Mouse (Mus musculus) forebrain, embryonic 14.5 days (tissue): ENCODE measurements at regions not wholly inside any gene's neighbourhood (a gene's known extent, or its start where the extent isn't known, plus 50 kb on each side); places are given as distances from the start of the nearest gene placed in this dataset.

Experiments
- ATAC-seq: fragments of 200-750 bp; cut with Nextera tagmentation; 2 replicates; pipeline ENCODE4 v1.8.0; 2017; ENCODE audit warnings: mild to moderate bottlenecking, moderate library complexity
- DNase-seq: peaks from one replicate; pipeline ENCODE4 v3.0.0-alpha.2; 2015; ENCODE audit warnings: low spot score
- H3K27ac ChIP-seq: fragments of 300-500 bp; sonication (generic); 2 replicates; pipeline ENCODE4 v1.5.1; 2014; ENCODE audit warnings: low read depth, mild to moderate bottlenecking, control low read depth, low read length, moderate library complexity
- H3K27me3 ChIP-seq: fragments of 300-500 bp; sonication (generic); replicated peaks from 2 replicates; pipeline ENCODE4 v1.6.1; 2014; ENCODE audit warnings: low read length, control low read depth, mixed read lengths; ENCODE audit not compliant: control insufficient read depth, insufficient read depth
- H3K36me3 ChIP-seq: fragments of 300-500 bp; sonication (generic); 2 replicates; pipeline ENCODE4 v1.6.1; 2014; ENCODE audit warnings: low read length, control low read depth; ENCODE audit not compliant: control insufficient read depth, insufficient read depth
- H3K4me1 ChIP-seq: fragments of 300-500 bp; sonication (generic); 2 replicates; pipeline ENCODE4 v1.6.1; 2014; ENCODE audit warnings: antibody characterized with exemption, low read length, control low read depth; ENCODE audit not compliant: control insufficient read depth, insufficient read depth
- H3K4me2 ChIP-seq: fragments of 300-500 bp; sonication (generic); 2 replicates; pipeline ENCODE4 v1.6.1; 2014; ENCODE audit warnings: mild to moderate bottlenecking, control low read depth, low read length
- H3K4me3 ChIP-seq: fragments of 300-500 bp; sonication (generic); 2 replicates; pipeline ENCODE4 v1.5.1; 2014; ENCODE audit warnings: low read depth, low read length, control low read depth
- H3K9ac ChIP-seq: fragments of 300-500 bp; sonication (generic); 2 replicates; pipeline ENCODE4 v1.6.1; 2014; ENCODE audit warnings: mild to moderate bottlenecking, low read length, control low read depth, moderate library complexity
- H3K9me3 ChIP-seq: fragments of 300-500 bp; sonication (generic); replicated peaks from 2 replicates; pipeline ENCODE4 v1.6.1; 2016; ENCODE audit warnings: low read length, control low read depth, mixed read lengths; ENCODE audit not compliant: control insufficient read depth
- WGBS: fragments of 180-500 bp; shearing (Covaris S2); extraction: QIAGEN DNeasy Blood & Tissue Kit; methylation state at CpG from one replicate; pipeline ENCODE4 v1.1.7; 2014; 5-methylcytosine and 5-hydroxymethylcytosine counted together

GRCm38 (mm10) chr2:56714568-56714967 lies 409.2 kb downstream of the Nr4a2 start:
- Histone ChIP-seq H3K27ac (no peak overlapping the region), H3K27me3 (no peaks in the 10 kb centered on the region), H3K9me3 (no peaks in the 10 kb centered on the region), H3K4me2 (no peak overlapping the region), H3K36me3 (no peaks in the 10 kb centered on the region), H3K4me1 (no peaks in the 10 kb centered on the region), H3K9ac (no peak overlapping the region), H3K4me3 (no peak overlapping the region)
- ATAC-seq (no peak), DNase-seq (no peak)

- Histone ChIP-seq H3K9me3 (no peaks in the 10 kb centered on the region), H3K9ac (no peak overlapping the region), H3K4me1 (no peaks in the 10 kb centered on the region), H3K4me3 (no peak overlapping the region), H3K27ac (no peak overlapping the region), H3K27me3 (no peaks in the 10 kb centered on the region), H3K4me2 (no peak overlapping the region), H3K36me3 (no peaks in the 10 kb centered on the region)
- WGBS: 27% methylated on average over 2 of the region's 2 CpGs
- DNase-seq (no peak), ATAC-seq (no peak)
Observed at GRCm38 (mm10) chr2:56683574-56683973, 440.2 kb downstream of the Nr4a2 start.

GRCm38 (mm10) chr2:56673861-56674260 lies 449.9 kb downstream of the Nr4a2 start:
- no peaks in the 10 kb centered on the region for H3K4me1 ChIP-seq
- H3K4me2 ChIP-seq: no peak overlapping the region
- WGBS: 71% methylated on average over 4 of the region's 4 CpGs
- no peak overlapping the region for H3K4me3 ChIP-seq
- H3K9ac ChIP-seq: no peak overlapping the region
- DNase-seq (peak; percentile 10), ATAC-seq (no peak)
- H3K9me3 ChIP-seq: no peaks in the 10 kb centered on the region
- no peaks in the 10 kb centered on the region for H3K27me3 ChIP-seq
- no peaks in the 10 kb centered on the region for H3K36me3 ChIP-seq
- H3K27ac ChIP-seq: no peak overlapping the region

- Histone ChIP-seq H3K27me3 (no peaks in the 10 kb centered on the region), H3K36me3 (no peaks in the 10 kb centered on the region), H3K27ac (no peak overlapping the region), H3K9me3 (no peaks in the 10 kb centered on the region), H3K4me2 (no peak overlapping the region), H3K9ac (no peak overlapping the region), H3K4me3 (no peak overlapping the region), H3K4me1 (no peaks in the 10 kb centered on the region)
- DNase-seq (peak; percentile 13), ATAC-seq (no peak)
Observed at GRCm38 (mm10) chr2:56672711-56673110, 451.1 kb downstream of the Nr4a2 start.

GRCm38 (mm10) chr2:56662306-56662956 lies 461.4 kb downstream of the Nr4a2 start:
- WGBS: 15% methylated on average over 8 of the region's 8 CpGs
- Histone ChIP-seq H3K4me2 (no peak overlapping the region), H3K4me3 (no peak overlapping the region), H3K27me3 (no peaks in the 10 kb centered on the region), H3K27ac (no peak overlapping the region), H3K36me3 (no peaks in the 10 kb centered on the region), H3K9ac (no peak overlapping the region), H3K4me1 (0 out of 2 replicates have a peak, but pooled peaks cover 3% of the 10 kb centered on the region), H3K9me3 (no peaks in the 10 kb centered on the region)
- peak; percentile 91 for DNase-seq
- peak; percentile 97 for ATAC-seq
